Mouse (Mus musculus): ENCODE data around the gene Irak3. TPM values are rescaled to one million over a fixed set of nuclear protein-coding genes. Genes with fewer than 3 reads are reported as not detected.
A peak's percentile ranks its signal among the peaks of the same experiment; 100 is the strongest.

Irak3 gene
- polyA plus RNA-seq, 1 experiment: 24.3 TPM

DNA sequence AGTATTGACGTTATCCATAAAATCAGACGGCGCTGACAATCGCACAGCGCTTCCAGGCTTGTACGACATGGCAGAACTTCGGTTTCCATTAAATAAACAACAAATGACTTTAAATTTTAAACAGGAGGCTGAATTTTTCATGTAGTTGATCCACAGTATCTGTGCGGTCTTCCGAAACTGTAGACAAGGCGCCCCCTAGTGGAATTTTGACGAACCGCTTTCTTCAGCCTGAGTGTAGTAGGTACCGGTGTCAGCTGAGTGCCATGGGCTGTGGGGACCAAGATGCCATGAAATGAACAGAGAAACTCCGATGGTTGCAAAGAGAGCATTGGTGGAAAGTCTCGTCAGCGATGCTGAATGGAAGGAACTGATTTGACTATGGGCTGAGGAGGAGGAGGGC is 71.3 kb downstream of the Irak3 start:
- Histone ChIP-seq H3K27ac (ENCODE audit: control insufficient read depth, insufficient read depth, low read depth, low read length) (no peak overlapping the region), H3K27me3 (ENCODE audit: control insufficient read depth, insufficient read depth, low read length) (no peaks in the 10 kb centered on the region), H3K36me3 (ENCODE audit: control insufficient read depth, insufficient read depth, low read length) (no peaks in the 10 kb centered on the region), H3K4me3 (ENCODE audit: control insufficient read depth, low read depth, low read length) (no peak overlapping the region), H3K4me1 (ENCODE audit: control insufficient read depth, insufficient read depth, low read length) (peaks cover 6% of the 10 kb centered on the region)
- no peak for TF ChIP-seq POLR2A (IDR thresholded peaks at IDR 0.05; ENCODE audit: control insufficient read depth, low read depth, low read length)
- peak; percentile 66; the same call in 1 of the 2 replicates for TF ChIP-seq CTCF (IDR thresholded peaks at IDR 0.05; ENCODE audit: control insufficient read depth, insufficient read depth, insufficient replicate concordance, low read depth, low read length)

DNA sequence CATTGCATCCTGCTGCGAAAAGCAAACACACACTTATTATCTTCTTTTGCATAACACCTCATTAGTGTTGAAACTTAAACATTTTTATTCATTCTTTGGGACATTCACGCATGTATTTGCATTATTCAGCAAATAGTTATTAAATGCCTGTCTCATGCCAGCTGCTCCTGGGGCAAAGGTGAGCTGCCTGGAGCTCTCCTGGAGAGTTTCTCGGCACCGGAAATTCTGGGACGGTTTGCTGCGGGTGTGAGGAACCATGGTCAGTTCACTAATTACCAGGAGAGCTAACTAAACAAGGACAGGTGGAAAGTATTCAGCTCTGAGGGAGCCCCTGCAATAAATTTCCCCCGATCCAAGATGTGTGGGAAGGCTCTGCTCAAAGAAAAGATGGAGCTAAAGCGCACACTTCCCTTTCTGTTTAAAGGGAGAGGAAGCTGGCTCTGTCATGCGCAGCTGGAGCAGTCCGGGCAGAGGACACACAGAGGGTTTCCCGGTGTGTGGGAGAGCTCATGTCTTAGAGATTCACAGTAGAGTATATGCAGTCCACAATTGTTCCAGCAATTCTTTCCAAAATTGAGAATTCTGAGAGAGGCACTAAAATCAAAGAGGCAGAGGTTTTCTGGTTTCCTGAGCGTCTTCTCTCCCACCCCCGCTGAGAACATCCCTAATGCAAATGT is 73.2 kb downstream of the Irak3 start:
- TF ChIP-seq POLR2A (IDR thresholded peaks at IDR 0.05; ENCODE audit: control insufficient read depth, low read depth, low read length) (no peak), CTCF (IDR thresholded peaks at IDR 0.05; ENCODE audit: control insufficient read depth, insufficient read depth, insufficient replicate concordance, low read depth, low read length) (no peak)
- Histone ChIP-seq H3K27ac (ENCODE audit: control insufficient read depth, insufficient read depth, low read depth, low read length) (no peak overlapping the region), H3K4me3 (ENCODE audit: control insufficient read depth, low read depth, low read length) (no peak overlapping the region), H3K4me1 (ENCODE audit: control insufficient read depth, insufficient read depth, low read length) (peaks cover 2% of the 10 kb centered on the region), H3K36me3 (ENCODE audit: control insufficient read depth, insufficient read depth, low read length) (no peaks in the 10 kb centered on the region), H3K27me3 (ENCODE audit: control insufficient read depth, insufficient read depth, low read length) (no peaks in the 10 kb centered on the region)

DNA sequence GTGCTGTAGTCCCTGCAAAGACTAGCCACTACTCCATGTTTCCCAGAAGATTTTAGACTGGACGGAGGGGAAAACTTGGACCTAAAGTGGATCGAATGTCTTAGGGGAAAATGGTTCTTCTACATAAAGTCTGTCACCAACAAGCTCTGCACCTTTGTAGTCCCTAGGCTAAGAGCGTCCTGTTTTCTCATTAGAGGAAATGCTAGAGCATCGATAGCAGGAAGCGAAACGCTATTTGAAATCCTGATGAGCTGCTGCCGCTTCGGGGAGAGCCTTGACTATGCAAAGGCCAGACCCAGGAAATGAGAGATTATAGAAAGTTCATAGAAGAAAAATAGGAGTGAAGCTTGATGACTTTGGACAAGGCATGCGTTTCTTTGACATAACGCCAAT is 76.5 kb downstream of the Irak3 start:
- no peaks in the 10 kb centered on the region for H3K27me3 ChIP-seq (ENCODE audit: control insufficient read depth, insufficient read depth, low read length)
- no peak overlapping the region for H3K4me3 ChIP-seq (ENCODE audit: control insufficient read depth, low read depth, low read length)
- H3K4me1 ChIP-seq (ENCODE audit: control insufficient read depth, insufficient read depth, low read length): no peaks in the 10 kb centered on the region; the same call in 1 of the 2 replicates
- H3K36me3 ChIP-seq (ENCODE audit: control insufficient read depth, insufficient read depth, low read length): no peaks in the 10 kb centered on the region
- H3K27ac ChIP-seq (ENCODE audit: control insufficient read depth, insufficient read depth, low read depth, low read length): no peak overlapping the region
- TF ChIP-seq CTCF (IDR thresholded peaks at IDR 0.05; ENCODE audit: control insufficient read depth, insufficient read depth, insufficient replicate concordance, low read depth, low read length) (no peak), POLR2A (IDR thresholded peaks at IDR 0.05; ENCODE audit: control insufficient read depth, low read depth, low read length) (no peak)

DNA sequence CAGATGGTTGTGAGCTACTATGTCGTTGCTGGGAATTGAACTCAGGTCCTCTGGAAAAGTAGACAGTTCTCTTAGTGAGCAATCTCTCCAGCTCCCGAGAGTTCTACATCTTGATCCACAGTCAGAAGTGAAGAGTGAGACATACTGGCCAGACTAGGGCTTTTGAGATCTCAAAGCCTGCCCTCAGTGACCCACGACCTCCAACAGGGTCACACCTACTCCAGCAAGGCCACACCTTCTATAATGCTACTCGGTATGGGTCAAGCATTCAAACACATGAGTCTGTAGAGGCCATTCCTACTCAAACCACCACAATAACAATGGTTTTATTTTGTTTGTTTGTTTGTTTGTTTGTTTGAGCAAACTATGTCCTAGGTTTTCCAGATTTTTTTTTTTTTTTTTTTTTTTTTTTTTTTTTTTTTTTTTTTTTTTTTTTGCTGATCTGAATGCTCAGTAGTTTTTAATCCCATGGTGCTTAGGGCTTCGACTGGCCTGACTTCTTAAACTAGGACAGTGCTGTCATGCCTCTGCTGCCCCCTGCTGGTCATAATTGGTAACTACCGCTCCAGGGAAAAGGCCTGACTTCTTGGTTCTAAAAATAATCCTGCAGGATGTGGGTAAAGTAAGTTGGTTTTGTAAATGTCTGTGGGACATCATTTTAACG is 77.0 kb downstream of the Irak3 start:
- TF ChIP-seq POLR2A (IDR thresholded peaks at IDR 0.05; ENCODE audit: control insufficient read depth, low read depth, low read length): no peak
- TF ChIP-seq CTCF (IDR thresholded peaks at IDR 0.05; ENCODE audit: control insufficient read depth, insufficient read depth, insufficient replicate concordance, low read depth, low read length): peak; percentile 76; the same call in 1 of the 2 replicates
- Histone ChIP-seq H3K4me1 (ENCODE audit: control insufficient read depth, insufficient read depth, low read length) (no peaks in the 10 kb centered on the region; the same call in 1 of the 2 replicates), H3K27me3 (ENCODE audit: control insufficient read depth, insufficient read depth, low read length) (no peaks in the 10 kb centered on the region), H3K36me3 (ENCODE audit: control insufficient read depth, insufficient read depth, low read length) (no peaks in the 10 kb centered on the region), H3K4me3 (ENCODE audit: control insufficient read depth, low read depth, low read length) (no peak overlapping the region), H3K27ac (ENCODE audit: control insufficient read depth, insufficient read depth, low read depth, low read length) (no peak overlapping the region)

DNA sequence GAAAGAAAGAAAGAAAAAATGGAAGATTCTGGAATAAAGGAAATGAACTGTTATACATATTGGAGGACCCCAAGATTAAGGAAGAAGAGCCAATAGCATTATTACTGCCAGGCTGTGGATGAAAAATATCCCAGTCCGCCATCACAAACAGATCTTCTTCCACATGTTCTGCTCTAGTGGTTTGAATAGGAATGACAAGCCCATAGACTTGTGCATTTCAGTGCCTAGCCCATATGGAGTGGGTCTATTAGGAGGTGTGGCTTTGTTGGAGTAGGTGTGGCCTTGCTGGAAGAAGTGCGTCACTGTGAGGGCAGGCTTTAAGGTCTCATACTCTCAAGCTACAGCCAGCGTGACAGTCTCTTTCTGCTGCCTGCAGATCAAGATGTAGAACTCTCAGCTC is 78.2 kb downstream of the Irak3 start:
- Histone ChIP-seq H3K4me1 (ENCODE audit: control insufficient read depth, insufficient read depth, low read length) (no peaks in the 10 kb centered on the region; the same call in 1 of the 2 replicates), H3K36me3 (ENCODE audit: control insufficient read depth, insufficient read depth, low read length) (no peaks in the 10 kb centered on the region), H3K27me3 (ENCODE audit: control insufficient read depth, insufficient read depth, low read length) (no peaks in the 10 kb centered on the region), H3K27ac (ENCODE audit: control insufficient read depth, insufficient read depth, low read depth, low read length) (no peak overlapping the region), H3K4me3 (ENCODE audit: control insufficient read depth, low read depth, low read length) (no peak overlapping the region)
- TF ChIP-seq CTCF (IDR thresholded peaks at IDR 0.05; ENCODE audit: control insufficient read depth, insufficient read depth, insufficient replicate concordance, low read depth, low read length) (no peak), POLR2A (IDR thresholded peaks at IDR 0.05; ENCODE audit: control insufficient read depth, low read depth, low read length) (no peak)

DNA sequence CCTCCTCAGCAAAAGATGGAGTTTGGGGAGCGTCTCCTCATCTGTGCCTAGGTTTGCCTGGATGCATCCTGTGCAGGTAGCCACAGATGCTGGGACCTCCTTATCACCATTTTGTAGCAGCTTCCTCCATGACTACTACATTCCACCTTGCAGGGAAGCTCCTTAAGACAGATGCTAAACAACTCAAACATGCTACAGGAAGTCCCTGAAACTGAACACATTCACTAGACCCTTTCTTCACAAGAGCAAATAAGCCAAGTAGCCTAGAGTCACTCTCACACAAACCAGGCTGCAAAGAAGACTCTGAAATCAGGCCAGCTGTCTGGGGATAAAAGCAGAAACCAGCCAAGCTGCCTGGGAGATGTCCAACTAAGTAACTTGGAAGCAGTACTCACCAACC is 86.7 kb downstream of the Irak3 start:
- TF ChIP-seq POLR2A (IDR thresholded peaks at IDR 0.05; ENCODE audit: control insufficient read depth, low read depth, low read length) (no peak), CTCF (IDR thresholded peaks at IDR 0.05; ENCODE audit: control insufficient read depth, insufficient read depth, insufficient replicate concordance, low read depth, low read length) (no peak)
- Histone ChIP-seq H3K4me3 (ENCODE audit: control insufficient read depth, low read depth, low read length) (no peak overlapping the region), H3K27me3 (ENCODE audit: control insufficient read depth, insufficient read depth, low read length) (no peaks in the 10 kb centered on the region), H3K27ac (ENCODE audit: control insufficient read depth, insufficient read depth, low read depth, low read length) (no peak overlapping the region), H3K4me1 (ENCODE audit: control insufficient read depth, insufficient read depth, low read length) (no peaks in the 10 kb centered on the region), H3K36me3 (ENCODE audit: control insufficient read depth, insufficient read depth, low read length) (no peaks in the 10 kb centered on the region)

DNA sequence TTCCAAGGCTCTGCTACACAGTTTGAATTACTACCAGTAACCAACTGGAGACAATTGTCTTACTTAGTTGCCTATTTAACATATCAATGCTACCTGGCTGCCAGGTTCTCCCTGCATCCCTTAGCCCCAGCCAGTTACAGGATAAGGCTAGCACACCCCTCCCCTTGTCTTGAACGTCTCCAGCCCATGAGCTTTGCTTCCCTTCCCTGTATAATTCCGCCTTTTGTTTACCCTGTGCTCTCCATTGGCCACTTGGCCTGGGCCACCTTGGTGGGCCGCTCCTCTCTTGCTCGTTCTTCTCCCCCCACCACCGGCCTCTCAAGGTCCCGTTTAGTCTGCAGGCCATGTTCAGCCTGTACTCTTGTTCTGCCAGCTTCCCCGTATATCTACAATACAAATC is 87.4 kb downstream of the Irak3 start:
- no peak for TF ChIP-seq POLR2A (IDR thresholded peaks at IDR 0.05; ENCODE audit: control insufficient read depth, low read depth, low read length)
- TF ChIP-seq CTCF (IDR thresholded peaks at IDR 0.05; ENCODE audit: control insufficient read depth, insufficient read depth, insufficient replicate concordance, low read depth, low read length): no peak
- Histone ChIP-seq H3K36me3 (ENCODE audit: control insufficient read depth, insufficient read depth, low read length) (no peaks in the 10 kb centered on the region), H3K4me3 (ENCODE audit: control insufficient read depth, low read depth, low read length) (no peak overlapping the region), H3K4me1 (ENCODE audit: control insufficient read depth, insufficient read depth, low read length) (no peaks in the 10 kb centered on the region), H3K27ac (ENCODE audit: control insufficient read depth, insufficient read depth, low read depth, low read length) (no peak overlapping the region), H3K27me3 (ENCODE audit: control insufficient read depth, insufficient read depth, low read length) (no peaks in the 10 kb centered on the region)
